Mouse (Mus musculus) right cerebral cortex, postnatal 4 days (tissue): ENCODE measurements at regions not wholly inside any gene's neighbourhood (a gene's known extent, or its start where the extent isn't known, plus 50 kb on each side); places are given as distances from the start of the nearest gene placed in this dataset.
"Not testable (repeated sequence)": the region's sequence is repeated elsewhere in the genome, so short reads cannot be mapped to it uniquely, and the experiment has no call there.

Source experiments
- DNase-seq: peaks from one replicate; pipeline ENCODE4 v3.0.0-alpha.2; 2022

DNA sequence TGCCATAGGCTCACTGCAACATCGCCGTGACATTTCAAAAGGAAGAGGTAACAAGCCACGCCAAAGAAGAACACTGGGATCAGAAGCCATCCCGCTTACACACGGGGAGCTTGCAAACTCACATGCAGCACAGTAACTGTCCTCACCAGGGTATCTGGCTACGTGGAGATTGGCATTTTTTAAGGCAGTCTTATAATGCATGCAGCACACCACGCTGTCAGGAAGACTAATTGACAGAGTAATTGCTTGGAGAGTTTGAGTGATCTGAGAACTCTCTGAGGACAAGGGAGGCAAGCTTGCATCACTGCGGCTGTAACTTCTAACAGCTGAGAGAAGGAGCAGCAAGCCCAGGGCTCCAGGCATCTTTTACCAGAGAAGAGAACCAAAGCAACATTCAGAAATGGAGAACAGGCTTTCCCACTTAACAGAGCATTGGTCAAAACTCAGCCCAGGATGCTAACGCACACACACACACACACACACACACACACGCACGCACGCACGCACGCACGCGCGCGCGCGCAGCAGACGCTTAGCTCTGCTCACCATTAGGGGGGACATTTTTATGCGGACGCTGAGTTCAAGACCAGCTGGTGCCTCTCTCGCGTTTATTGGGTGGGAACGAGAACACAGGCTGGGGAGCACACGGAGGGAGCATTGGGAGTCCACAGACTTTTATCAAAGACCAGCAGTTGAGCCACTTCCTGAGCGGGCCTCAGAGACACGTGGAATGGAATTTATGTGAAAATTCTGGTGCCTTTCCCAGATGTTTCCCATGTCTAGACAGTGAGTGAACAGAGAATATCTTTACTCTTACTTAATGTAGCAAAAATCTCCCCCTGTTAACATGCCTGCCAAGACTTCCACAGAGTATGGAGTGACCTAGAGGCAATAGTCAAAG, 66.6 kb downstream of the 1700129C05Rik start:
- peak; percentile 6 for DNase-seq

DNA sequence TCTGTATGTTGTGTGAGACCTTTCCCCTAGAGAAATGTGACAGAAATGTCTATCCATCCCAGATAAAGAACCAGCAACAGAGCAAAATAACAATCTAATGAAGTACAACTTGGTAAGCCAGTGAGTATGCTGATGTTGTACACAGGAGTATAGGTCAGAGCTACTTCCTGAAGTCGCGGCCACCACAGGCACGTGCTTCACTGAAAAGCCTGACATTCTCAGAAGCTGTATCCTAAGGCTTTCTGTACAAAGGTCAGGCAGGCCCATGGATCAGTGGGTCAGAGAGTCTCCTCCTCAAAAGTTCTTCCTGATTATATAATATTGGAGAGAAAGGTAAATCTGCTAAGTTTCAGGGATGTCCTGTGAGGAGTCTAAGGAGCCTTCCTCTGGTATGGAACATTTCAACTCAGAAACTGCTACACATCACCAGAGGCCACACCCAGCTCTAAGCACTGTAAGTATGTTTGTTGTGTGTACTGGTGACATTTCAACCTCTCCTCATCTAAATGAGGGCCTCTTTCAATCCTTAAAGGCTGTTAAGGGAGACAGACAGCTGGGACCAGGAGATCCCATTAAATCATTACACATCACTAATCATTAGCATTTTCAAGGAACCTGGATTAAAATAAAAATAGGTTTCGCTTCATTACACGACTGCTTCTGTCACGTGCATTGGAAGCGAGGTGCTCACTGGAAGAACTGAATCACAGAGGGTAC, 70.2 kb downstream of the 1700129C05Rik start:
- DNase-seq = no peak

DNA sequence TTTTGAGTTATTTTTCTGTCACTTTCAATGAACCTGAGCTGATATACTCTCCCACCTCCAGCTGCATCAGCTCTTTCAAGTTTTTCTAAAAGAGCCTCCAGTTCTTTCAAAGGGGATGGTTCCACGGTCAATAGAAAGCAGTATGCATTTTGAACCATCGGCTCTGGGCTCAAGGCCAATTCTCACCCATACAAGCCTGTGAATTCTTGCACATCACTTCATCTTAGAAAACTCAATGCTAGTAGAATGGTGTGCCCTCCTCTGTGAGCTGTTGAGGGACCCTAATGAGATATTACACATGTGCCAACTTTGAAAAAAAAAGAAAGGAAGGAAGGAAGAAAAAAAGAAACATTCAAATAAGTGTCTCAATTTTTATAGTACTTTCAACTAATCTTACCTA, 72.6 kb downstream of the 1700129C05Rik start:
- no peak for DNase-seq

DNA sequence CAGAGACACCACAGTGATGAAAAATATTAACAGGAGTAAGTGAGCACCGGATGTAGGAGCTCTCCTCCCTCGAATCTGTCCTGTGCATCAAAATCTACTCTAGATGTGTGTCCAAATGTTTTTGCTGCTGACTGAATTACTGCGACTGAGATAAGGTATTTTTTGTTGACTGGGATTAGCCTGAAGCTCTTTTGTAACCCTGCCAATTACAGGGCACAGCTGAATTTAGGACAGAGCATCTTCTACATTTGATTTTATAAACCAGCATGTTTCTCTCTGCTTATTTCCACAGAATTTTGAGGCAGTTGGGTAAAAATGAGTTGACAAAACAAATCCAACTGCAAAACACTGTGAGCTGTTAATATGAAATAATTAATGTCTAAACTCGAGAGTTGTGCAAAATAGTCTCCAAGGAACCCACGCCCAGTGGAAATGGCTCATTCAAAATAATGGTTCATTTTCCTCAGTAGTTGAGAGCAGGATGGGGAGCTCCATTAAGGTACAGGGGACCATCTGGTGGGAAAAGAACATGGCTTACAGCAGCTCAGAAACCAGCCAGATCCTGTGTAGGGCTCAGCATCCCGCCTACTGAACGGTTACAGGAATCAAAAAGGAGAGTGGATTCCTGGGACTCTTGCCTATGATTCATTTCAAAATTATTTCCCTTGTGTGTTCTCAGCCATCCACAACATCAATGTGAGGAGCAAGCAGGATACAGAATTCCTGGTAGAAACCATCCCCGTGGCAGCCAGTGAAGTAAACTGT, 76.1 kb downstream of the 1700129C05Rik start:
- DNase-seq = no peak

DNA sequence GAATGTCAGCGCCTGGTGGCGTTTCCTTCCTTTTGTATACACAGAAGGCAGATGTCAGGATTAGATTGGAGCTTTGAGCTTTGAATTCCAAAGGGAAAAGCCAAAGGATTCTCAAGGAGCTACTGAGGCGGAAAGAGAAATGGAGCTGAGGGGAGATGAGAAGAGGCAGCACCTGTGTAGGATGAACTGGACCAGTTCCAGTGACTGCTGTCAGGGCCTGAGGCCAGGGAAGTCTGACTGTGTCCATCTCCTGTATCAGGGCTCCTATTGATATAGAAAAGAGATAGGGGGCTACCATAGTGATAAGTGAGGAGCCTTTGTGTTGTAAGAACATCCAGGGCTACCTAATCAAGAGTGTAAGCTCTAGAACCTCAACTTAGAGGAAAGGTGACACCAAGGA, 79.5 kb downstream of the 1700129C05Rik start:
- DNase-seq = no peak

DNA sequence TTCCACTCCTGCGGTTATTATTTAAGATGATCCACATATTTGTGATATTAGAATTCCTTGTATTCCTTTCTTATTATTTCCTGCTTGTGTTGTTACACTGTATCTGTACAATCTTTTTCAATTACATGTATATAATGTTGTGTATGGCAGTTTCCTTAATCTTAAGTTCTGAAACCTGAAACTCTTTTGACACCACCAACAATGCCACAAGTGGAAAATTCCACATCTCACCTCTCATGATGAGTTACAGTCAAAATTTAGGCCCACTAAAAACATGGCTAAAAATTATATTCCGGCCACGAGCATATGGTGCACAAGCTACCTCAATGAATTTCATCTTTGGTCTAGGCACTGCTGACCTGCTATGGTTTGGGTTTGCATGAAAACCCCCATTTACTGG, 85.9 kb downstream of the 1700129C05Rik start:
- DNase-seq = no peak

DNA sequence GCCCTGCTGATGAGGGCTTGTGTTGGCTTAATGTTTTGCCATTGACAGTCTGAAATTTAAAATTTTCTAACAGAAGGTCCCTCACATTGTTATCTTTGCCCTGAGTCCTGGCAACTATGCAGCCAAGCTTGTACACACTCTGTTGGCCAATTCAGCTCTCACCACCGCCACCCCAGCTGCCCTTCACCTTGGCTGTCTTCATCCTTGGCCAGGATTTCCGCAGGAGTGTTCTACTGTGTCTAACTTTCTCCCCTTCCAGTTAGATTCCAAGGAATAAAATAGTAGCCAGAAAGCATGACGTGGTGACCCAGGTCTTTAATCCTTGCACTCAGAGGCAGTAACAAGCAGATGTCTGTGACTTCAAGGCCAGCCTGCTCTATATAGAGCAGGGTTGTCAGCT, 87.4 kb downstream of the 1700129C05Rik start:
- DNase-seq = no peak

DNA sequence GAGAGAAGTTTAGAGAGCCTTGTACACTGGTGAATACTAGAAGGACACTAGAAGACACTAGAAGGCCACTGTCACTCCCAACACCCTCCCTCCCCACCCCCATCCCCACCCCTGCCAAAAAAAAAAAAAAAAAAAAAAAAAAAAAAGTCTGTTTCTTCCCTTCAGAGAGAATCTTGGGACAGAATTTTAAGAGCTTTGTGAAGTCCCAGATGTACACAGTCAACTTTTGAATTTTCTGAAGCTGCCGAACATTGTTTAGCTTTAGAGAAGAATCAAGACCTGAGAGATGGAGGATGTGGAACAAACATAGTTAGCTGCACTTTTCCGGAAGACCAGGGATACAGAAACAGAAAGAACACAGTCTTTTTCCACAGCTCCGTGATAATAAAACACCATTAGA, 90.3 kb downstream of the 1700129C05Rik start:
- no peak for DNase-seq

DNA sequence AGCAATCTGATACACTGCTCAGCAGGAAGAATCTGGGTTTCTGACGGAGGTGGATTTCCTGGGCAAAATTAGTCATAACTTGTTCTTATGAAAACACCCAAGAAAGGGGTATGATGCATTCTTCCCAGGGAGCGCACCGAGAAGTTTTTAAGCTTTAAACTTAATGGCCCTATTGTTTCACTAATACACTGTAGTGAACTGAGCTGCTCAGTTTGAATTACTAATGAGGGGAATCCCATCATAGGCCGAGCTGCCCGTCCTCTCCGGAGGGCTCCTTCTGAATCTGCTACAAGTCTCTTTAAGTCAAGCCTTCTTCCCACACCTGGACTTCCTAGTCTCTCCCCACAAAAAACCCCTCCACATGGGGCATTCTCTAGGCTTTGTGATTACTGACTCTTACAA, 91.2 kb downstream of the 1700129C05Rik start:
- no peak for DNase-seq

DNA sequence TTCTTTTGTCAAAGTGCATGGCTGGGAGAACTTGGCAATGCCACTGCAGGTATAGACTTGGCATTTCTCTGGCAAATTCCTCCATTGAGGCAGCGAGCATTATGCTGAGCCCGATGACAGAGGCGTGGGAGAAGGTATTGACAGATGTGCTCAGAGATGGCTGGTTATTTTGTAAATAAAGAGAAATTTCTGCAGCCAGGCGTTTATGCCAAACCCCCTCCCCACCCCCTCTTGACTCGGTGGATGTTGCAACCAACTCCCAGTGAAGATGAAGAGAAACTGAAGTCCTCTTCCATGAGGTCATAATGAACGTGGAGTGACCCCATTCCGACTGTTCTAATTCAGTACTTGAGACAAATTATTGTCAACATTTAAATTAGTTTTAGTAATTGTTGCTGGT, 97.0 kb downstream of the 1700129C05Rik start:
- no peak for DNase-seq

DNA sequence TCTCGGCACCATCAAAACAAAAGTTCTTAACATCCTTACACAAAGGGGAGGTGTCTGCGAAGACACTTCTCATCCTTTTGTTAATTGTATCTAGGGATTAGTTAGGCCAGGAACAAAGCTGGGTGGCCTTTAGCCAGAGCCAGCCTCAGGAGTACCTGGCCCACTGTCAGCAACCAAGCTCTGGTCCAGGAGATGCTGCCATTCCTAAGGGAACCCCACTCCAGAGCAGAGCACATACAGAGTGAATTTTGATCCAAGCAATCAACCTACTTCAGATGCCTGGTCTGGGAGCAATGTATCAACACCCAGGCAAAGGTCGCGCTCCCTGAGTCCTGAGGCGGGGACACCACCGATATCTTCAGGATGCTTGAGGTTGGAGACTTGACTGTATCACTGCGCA, 97.5 kb downstream of the 1700129C05Rik start:
- DNase-seq = no peak

DNA sequence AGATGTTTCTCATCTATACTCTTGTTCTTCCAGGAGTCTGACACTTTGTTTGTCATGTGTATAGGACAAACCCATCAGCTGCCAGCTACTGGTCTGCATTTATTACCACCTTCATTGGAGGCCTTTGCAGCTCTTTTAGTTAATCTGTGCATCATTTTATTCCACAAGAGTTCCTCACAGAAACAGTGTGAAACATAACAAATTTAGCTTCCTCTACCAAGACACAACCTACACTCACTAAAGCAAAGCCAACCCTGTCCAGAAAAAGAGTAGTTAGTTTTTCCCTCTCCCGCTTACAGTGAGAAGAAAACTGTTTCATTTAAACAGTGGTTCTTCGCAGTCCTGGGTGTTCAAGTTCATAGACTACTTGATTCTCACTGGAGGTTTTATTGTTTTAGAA, 100.5 kb downstream of the 1700129C05Rik start:
- no peak for DNase-seq

DNA sequence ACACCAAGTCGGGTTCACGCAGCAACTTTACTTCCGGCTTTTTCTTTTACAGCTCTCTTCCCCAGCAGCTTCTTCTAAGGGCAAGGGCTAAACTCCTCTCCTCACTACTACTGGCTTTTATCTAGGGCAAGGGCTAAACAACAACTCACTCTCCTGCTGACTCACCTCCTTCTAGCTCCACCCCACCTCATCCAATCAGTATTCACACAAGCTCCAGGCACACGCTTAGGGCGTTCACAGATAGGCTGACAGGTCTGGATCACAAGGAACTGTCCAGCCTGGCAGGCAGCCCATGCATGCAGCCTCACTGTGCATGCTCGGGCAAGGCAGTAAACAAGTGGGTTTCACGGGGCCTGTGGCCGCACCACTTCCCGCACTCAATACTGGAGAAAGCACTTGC, 116.9 kb downstream of the 1700129C05Rik start:
- not testable (repeated sequence) for DNase-seq

DNA sequence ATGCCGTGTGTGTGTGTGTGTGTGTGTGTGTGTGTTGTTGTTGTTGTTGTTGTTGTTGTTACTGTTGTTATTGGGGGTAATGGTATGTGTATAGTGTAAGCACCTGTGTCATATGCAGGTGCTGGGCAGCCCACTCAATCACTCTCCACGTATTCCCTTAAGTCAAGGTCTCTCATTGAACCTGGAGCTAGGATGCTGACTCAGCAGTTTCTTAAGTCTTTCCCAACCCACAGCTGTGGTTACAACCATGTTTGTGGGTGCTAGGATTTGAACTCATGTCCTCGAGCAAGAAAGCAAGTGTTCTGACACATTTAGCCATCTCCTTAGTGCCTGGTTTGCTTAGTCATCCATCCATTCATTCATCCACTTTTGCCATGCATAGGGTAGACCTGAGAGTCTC, 133.2 kb downstream of the 1700129C05Rik start:
- no peak for DNase-seq

DNA sequence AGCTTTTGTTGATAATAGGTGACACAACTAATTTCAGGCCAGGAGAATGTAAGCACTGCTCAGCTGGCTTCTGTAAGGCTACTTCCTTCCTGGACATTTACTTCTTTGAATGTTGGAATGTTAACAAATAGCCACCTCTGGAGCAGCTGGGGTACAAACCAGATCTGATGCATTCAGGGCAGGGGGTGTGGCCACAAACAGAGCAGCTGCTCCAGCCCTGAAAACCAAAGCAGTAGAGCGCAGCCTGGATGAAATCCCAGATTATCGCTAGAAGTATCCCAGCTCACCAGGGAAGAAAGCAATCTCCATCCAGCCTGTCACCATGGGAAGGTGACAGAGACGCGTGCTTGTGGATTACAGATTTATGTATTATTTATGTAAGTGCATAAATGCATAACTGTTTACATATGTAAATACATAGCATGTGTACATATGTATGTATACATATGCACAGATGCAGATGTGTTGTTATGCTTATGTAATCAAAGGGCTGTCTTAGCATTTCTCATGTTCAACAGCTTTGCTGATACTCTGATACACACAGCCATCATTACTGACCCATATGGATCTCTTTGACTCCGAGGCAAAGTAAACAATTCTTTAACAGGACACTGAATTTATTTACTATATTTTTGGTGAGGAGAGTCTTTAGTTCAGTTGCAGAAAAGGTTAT, 143.5 kb downstream of the 1700129C05Rik start:
- DNase-seq = no peak

DNA sequence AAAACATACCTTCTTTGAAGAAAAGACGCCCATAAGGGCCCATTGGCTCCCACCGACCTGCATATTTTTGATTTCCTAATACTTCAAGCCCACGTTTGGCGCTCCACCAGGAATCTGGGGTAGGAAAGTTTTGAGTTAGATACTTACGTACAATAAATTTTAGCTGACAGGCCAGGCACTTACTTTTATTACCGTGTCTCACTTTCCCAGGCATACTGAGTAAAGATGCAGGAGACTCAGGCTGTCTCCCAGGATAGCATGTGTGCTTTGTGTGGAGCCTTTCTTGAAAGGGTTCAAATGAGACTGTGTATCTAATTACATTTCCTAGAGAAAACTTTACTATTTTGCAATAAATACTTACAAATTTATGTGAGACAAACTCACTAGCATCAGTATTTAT, 147.7 kb downstream of the 1700129C05Rik start:
- DNase-seq = no peak

DNA sequence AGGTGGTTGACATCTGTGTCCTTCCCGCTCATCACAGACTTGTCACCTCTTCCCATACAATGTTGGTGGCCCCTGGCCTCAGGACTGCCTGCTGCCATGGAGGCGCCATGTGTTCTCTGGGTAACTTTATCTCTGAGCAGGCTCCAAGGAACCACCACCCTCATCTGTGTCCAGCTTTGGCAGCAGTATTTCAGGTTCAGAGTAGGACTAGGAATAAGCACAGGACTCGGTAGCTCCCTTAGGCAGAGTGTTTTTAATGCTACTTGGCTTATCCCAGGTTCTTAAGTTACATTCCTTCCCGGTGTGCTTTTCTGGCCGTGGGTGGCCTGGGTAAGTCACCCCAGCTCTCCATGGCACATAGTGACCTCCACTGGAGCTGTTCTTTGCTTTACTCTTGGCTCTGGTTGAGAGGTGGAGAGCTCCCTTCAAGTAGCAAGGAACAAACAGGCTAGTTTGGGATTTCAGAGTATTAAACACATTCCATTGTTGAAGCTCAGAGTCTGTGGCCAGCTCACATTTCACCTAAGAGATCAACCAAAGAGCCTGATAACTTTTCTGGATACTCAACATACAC, 153.0 kb downstream of the 1700129C05Rik start:
- no peak for DNase-seq

DNA sequence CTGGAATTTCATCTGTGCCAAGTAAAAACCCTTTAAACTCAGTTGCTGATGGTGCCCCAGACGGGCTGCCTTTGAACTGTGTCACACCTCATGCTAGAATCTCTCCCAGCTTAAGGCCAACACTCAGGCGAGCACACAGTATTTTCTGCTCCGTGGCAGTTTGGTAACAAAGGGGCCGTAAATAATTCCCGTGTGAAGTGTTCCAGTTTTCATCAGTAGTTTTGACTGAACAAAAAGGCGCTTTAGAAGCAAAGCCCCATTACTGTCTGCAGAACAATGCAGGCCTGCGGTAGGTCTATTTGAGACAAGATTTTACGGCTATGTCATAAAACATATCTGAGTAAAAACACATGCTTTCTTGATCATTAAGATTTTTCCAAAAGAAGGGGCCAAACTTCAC, 155.0 kb downstream of the 1700129C05Rik start:
- DNase-seq = no peak

DNA sequence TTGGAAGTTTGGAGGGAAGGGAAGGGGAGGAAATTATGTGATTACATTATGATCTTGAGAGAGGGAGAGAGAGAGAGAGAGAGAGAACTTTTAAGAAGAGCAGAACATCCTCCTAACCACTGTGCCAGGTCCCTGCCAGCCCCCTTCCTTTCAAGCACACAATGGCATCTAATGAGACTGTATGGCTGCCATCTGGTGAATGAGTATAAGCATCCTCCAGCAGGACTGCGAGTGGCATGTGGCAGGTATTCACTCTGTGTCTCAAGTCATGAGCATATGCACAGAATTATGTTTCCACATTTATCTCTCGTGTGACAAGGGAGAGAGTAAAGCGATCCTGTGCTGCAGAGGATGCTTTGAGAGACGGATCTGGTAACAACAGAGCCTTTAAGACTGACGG, 156.9 kb downstream of the 1700129C05Rik start:
- peak; percentile 3 for DNase-seq

DNA sequence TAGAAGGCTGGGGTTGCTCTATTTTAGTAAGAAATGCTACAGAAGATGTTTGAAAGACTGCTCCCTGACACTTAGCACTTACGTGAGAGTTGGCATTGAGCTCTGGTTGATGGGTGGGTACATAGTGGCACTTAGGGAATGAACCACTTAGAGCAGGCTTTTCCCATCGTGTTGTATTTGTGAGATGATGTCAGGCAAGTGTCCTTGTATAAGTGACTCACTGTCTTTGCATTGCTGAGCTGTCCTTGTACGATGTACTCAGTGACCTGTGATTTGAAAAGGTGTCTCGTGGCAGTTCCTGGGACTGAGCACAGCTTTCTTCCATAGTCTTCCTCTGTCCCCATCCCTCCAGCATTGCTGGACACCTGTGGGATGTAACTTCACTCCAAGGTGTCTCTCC, 165.9 kb downstream of the 1700129C05Rik start:
- DNase-seq = no peak

DNA sequence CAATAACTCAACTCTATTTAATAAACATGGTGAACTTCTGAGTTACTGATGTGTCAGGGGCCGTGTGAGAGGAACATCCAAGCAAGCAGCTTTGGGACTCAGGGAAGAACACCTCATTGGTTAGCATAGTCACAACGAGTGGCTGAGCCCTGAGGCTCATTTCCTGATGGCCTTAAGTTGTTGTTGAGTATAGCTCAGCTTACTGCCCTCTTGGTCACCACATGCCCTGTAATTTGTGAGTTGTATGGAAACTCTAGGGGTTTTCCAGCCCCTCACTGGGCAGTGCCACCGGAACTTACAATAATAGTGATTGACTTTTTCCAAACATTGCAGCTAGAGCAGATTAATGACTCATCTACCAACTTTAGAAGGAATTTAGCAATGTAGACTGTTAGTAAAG, 173.4 kb downstream of the 1700129C05Rik start:
- no peak for DNase-seq

DNA sequence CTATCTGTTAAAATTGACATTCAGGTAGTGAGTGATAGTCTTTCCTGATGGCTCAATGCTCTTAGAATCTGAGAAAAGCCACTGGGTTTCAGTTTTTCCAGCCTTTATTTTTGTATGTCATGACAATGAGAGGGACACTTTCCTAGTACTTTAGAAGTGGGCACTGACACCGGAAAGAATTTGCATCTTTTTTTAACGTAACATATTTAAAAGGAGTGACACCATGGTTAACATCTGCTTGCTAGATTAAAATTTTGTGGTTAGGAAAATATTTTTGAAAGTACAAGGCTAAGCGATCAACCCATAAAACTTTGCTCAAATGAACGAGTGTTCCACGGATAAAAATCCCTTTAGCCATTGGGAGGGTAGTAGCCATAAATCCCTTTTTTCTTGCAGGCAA, 174.7 kb downstream of the 1700129C05Rik start:
- DNase-seq = no peak

DNA sequence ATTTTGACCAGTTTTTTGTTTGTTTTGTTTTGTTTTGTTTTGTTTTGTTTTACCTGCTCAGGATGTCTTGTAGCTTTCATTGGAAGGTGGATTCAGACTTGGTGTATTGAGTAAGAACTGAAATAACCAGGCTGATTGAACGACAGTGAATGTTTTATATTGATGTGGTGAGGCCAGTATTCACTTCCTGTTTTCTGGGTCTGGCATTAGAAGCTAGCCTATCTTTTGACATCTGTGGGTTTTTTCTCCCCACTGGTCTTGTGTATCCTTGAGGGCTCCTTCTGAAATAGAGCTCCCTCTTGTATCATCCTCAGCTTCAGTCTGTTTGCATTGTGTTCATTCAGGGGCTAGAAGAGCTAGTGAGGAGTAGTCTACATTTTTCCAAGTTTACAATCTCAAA, 175.5 kb downstream of the 1700129C05Rik start:
- DNase-seq = no peak
